Comparison of ENCODE assay signal across 11 mouse cellular contexts in the genomic region with DNA sequence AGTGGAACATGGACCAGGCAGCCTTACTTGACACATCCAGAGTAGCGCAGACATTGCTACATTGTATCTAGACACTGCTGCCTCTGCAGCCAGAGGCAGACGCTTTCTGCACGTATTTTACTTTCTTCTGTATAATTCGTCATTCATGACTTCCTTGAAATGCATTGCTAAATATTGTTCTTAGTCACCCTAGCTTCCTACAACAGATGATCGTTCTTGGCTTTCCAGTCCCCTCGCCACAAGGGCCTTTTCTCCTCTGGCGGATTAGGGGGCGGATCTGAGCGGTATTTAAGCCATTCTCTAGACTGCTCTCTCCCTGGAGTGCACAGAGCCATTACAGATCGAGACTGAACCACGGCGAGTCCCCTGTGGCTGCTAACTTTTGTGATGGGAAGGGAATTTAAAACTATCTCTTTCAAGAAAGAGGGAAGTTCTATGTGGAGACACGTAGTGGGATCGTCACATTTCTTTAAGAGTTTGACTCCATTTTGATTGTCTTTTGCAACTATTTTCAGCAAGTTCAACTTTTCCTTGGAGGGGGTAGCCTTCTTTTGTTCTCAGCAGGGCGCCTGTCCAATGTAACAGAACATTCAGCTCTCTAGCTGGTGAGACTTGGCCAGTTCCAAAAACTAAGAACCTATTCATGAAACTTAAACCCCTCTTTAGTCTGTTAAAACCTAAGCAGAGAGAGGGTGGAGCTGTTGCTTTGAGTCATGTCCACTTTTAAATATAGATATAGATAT. TPM values are rescaled to one million over a fixed set of nuclear protein-coding genes. Genes with fewer than 3 reads are reported as not detected.
DNase-seq lines count a peak whose midpoint lies in the region; ATAC-seq lines count a peak whose summit lies in the region.
"Had no signal": no experiment of that assay in that cellular context is flagged by ENCODE, and none has a peak within 500 bp of the region (broad histone marks: within the 10 kb centered on the region; RNA-seq: fewer than 3 reads in every experiment).

No protein-coding gene starts in this region.

- no peak overlapping the region for H3K9ac ChIP-seq in heart, embryonic 13.5 days
- H3K9ac ChIP-seq in forebrain, embryonic 15.5 days (replicated peaks) = no peak overlapping the region

- no peaks in the 10 kb centered on the region for H3K36me3 ChIP-seq in heart, embryonic 13.5 days
- H3K36me3 ChIP-seq in forebrain, embryonic 15.5 days = no peaks in the 10 kb centered on the region
- H3K36me3 ChIP-seq in midbrain, embryonic 10.5 days = no peaks in the 10 kb centered on the region

- H3K27ac ChIP-seq in heart, embryonic 13.5 days (replicated peaks) = no peak overlapping the region
- H3K27ac ChIP-seq in forebrain, embryonic 15.5 days (replicated peaks) = peak overlapping the region; percentile 13; the same call in 1 of the 2 replicates
- H3K27ac ChIP-seq in midbrain, embryonic 10.5 days (replicated peaks) = peak overlapping the region; percentile 70

- H3K27me3 ChIP-seq in heart, embryonic 13.5 days (replicated peaks) = no peaks in the 10 kb centered on the region
- no peaks in the 10 kb centered on the region for H3K27me3 ChIP-seq in forebrain, embryonic 15.5 days
- H3K27me3 ChIP-seq in midbrain, embryonic 10.5 days (ENCODE audit: low read depth, poor library complexity, severe bottlenecking) = peaks cover 32% of the 10 kb centered on the region

- H3K4me3 ChIP-seq in heart, embryonic 13.5 days = no peak overlapping the region
- H3K4me3 ChIP-seq in forebrain, embryonic 15.5 days = no peak overlapping the region
- H3K4me3 ChIP-seq in midbrain, embryonic 10.5 days = peak overlapping the region; percentile 21; the same call in 1 of the 2 replicates
- H3K4me3 ChIP-seq: myocyte had no signal

- no peak for DNase-seq in heart, postnatal 14 days
- DNase-seq in NIH3T3 (ENCODE audit: low read depth) = peak; percentile 49
- DNase-seq in midbrain, embryonic 10.5 days (ENCODE audit: low spot score) = peak; percentile 53
- no peak for DNase-seq in layer of hippocampus, postnatal 14 days (ENCODE audit: low spot score in 2 of 2)
- no peak for DNase-seq in cerebellum, postnatal 4 days (ENCODE audit: low spot score in 2 of 2)
- no peak for DNase-seq in spleen, postnatal 10 days (ENCODE audit: low spot score in 2 of 2)
- DNase-seq: kidney, postnatal 14 days; thymus, postnatal 25 days had no signal

- no peaks in the 10 kb centered on the region for H3K9me3 ChIP-seq in heart, embryonic 13.5 days
- H3K9me3 ChIP-seq in forebrain, embryonic 15.5 days = no peaks in the 10 kb centered on the region
- H3K9me3 ChIP-seq in midbrain, embryonic 10.5 days (replicated peaks) = no peaks in the 10 kb centered on the region

- H3K4me2 ChIP-seq in heart, embryonic 13.5 days = peak overlapping the region; percentile 39
- H3K4me2 ChIP-seq in forebrain, embryonic 15.5 days (replicated peaks) = peak overlapping the region; percentile 19

- peaks cover 38% of the 10 kb centered on the region for H3K4me1 ChIP-seq in heart, embryonic 13.5 days
- peaks cover 47% of the 10 kb centered on the region for H3K4me1 ChIP-seq in forebrain, embryonic 15.5 days
- H3K4me1 ChIP-seq in midbrain, embryonic 10.5 days = peaks cover 47% of the 10 kb centered on the region

- ATAC-seq in heart, embryonic 13.5 days (ENCODE audit: extremely low read depth, insufficient number of reproducible peaks, low FRiP score, low TSS enrichment) = no peak
- ATAC-seq in forebrain, embryonic 15.5 days (replicated peaks) = peak; percentile 72

- intact Hi-C loops in heart, postnatal 14 days (cut with DNase I) = no loop called here

- 48% methylated on average over 15 of the region's 15 CpGs for WGBS in heart, embryonic 13.5 days
- WGBS in forebrain, embryonic 15.5 days = 6% methylated on average over 15 of the region's 15 CpGs
- 19% methylated on average over 15 of the region's 15 CpGs for WGBS in midbrain, embryonic 10.5 days

RNA-seq across cellular contexts. Expression of gene Rgcc, which starts 10.6 kb away (rescaled TPM):
- 12.6 and 22.5 TPM in 2 replicates for polyA plus RNA-seq in heart, embryonic 13.5 days (2015; fragmentation: Nextera tagmentation; extraction: Ambion mirVana)
- 10 to 100 TPM; 78.5 to 80.3 TPM for total RNA-seq in heart, postnatal 14 days (2021)
- 67.3 and 68.3 TPM in 2 replicates for polyA plus RNA-seq in forebrain, embryonic 15.5 days (2015; fragmentation: Nextera tagmentation; extraction: Ambion mirVana)
- polyA plus RNA-seq in midbrain, embryonic 10.5 days (2016; fragmentation: Nextera tagmentation; extraction: Ambion mirVana) = 16.1 and 18.7 TPM in 2 replicates
- 10 to 100 TPM; 38.5 to 49.0 TPM for total RNA-seq in layer of hippocampus, postnatal 14 days (2021)

RNA-seq across cellular contexts. Expression of gene Zfp957, which starts 43.7 kb away (rescaled TPM):
- not detected in 2 replicates for polyA plus RNA-seq in heart, embryonic 13.5 days (2015; fragmentation: Nextera tagmentation; extraction: Ambion mirVana)
- not detected for total RNA-seq in heart, postnatal 14 days (2021)
- polyA plus RNA-seq in forebrain, embryonic 15.5 days (2015; fragmentation: Nextera tagmentation; extraction: Ambion mirVana) = not detected in 2 replicates
- not detected in 2 replicates for polyA plus RNA-seq in midbrain, embryonic 10.5 days (2016; fragmentation: Nextera tagmentation; extraction: Ambion mirVana)
- total RNA-seq in layer of hippocampus, postnatal 14 days (2021) = not detected
- polyA plus RNA-seq: myocyte had no signal

Comparison
In these comparisons a context has a peak if more than half of its experiments do, and no peak if none do; other contexts are left out.
1. DNase-seq: peak in NIH3T3 (single experiment) and midbrain, embryonic 10.5 days (single experiment); none in heart, postnatal 14 days (0 of 2), layer of hippocampus, postnatal 14 days (0 of 2), cerebellum, postnatal 4 days (0 of 2) and spleen, postnatal 10 days (0 of 2).